Mouse (Mus musculus): ENCODE measurements at regions not wholly inside any gene's neighbourhood (a gene's known extent, or its start where the extent isn't known, plus 50 kb on each side); places are given as distances from the start of the nearest gene placed in this dataset.

GRCm38 (mm10) chr8:126751416-126752140, 157.8 kb upstream of the Irf2bp2 start:
- ATAC-seq (ENCODE audit: insufficient number of reproducible peaks, low FRiP score, low TSS enrichment, low read depth) = no peak
- Histone ChIP-seq H3K27me3 (ENCODE audit: control insufficient read depth, insufficient read depth, low read length) (no peaks in the 10 kb centered on the region), H3K4me2 (ENCODE audit: low read depth, severe bottlenecking) (no peak overlapping the region), H3K27ac (replicated peaks; ENCODE audit: low read depth, low read length) (no peak overlapping the region), H3K9me3 (ENCODE audit: control insufficient read depth, low read length) (no peaks in the 10 kb centered on the region), H3K4me3 (ENCODE audit: low read depth, low read length) (no peak overlapping the region), H3K9ac (ENCODE audit: low read length) (no peak overlapping the region), H3K36me3 (ENCODE audit: control insufficient read depth, insufficient read depth, low read length) (no peaks in the 10 kb centered on the region), H3K4me1 (ENCODE audit: control insufficient read depth, insufficient read depth, low read length) (peaks cover 6% of the 10 kb centered on the region; the same call in 1 of the 2 replicates)
- 46% methylated on average over 6 of the region's 6 CpGs for WGBS
- DNase-seq (ENCODE audit: low spot score) = no peak

GRCm38 (mm10) chr8:126745992-126746775, 152.4 kb upstream of the Irf2bp2 start:
- Histone ChIP-seq H3K27me3 (ENCODE audit: control insufficient read depth, insufficient read depth, low read length) (no peaks in the 10 kb centered on the region), H3K4me2 (ENCODE audit: low read depth, severe bottlenecking) (no peak overlapping the region), H3K9me3 (ENCODE audit: control insufficient read depth, low read length) (no peaks in the 10 kb centered on the region), H3K4me3 (ENCODE audit: low read depth, low read length) (no peak overlapping the region), H3K4me1 (ENCODE audit: control insufficient read depth, insufficient read depth, low read length) (peaks cover 12% of the 10 kb centered on the region; the same call in 1 of the 2 replicates), H3K9ac (ENCODE audit: low read length) (no peak overlapping the region), H3K27ac (replicated peaks; ENCODE audit: low read depth, low read length) (no peak overlapping the region), H3K36me3 (ENCODE audit: control insufficient read depth, insufficient read depth, low read length) (no peaks in the 10 kb centered on the region; the same call in 1 of the 2 replicates)
- WGBS = 61% methylated on average over 18 of the region's 18 CpGs
- DNase-seq (ENCODE audit: low spot score) (no peak), ATAC-seq (ENCODE audit: insufficient number of reproducible peaks, low FRiP score, low TSS enrichment, low read depth) (no peak)

DNA sequence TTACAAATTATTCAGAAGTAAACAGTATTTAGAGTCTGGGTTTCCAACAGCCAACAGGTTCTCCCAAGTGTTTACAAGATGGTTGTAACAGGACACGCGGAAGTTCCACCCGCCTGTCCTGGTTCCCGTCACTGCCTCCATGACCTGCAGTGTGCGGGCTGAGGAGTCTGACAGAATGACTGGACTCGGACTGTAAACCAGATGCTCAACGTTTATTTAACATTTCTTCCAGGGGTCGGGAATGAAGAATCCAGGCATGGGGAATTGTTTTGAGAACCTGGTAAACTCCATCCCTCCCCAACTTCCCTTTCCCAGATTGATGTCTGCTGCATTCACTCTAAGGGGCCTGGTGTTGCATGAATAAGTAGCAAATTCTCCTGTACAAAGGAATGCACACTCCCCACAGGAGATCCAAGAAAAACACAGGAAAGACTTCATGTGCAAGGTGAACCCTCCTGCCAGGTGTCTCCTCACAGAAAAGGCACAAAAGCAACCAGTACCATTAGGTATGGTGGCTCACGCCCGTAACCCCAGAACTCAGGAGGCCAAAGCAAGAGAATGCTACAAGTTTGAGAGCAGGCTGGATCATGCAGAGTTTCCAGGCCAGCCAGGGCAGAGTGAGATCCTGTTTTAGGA, 151.1 kb upstream of the Irf2bp2 start:
- ATAC-seq (ENCODE audit: insufficient number of reproducible peaks, low FRiP score, low TSS enrichment, low read depth) (no peak), DNase-seq (ENCODE audit: low spot score) (no peak)
- 42% methylated on average over 10 of the region's 10 CpGs for WGBS
- H3K27me3 ChIP-seq (ENCODE audit: control insufficient read depth, insufficient read depth, low read length) = no peaks in the 10 kb centered on the region
- H3K4me2 ChIP-seq (ENCODE audit: low read depth, severe bottlenecking) = no peak overlapping the region
- H3K9me3 ChIP-seq (ENCODE audit: control insufficient read depth, low read length) = no peaks in the 10 kb centered on the region
- H3K27ac ChIP-seq (replicated peaks; ENCODE audit: low read depth, low read length) = peak overlapping the region; percentile 15; the same call in 1 of the 2 replicates
- no peaks in the 10 kb centered on the region; the same call in 1 of the 2 replicates for H3K36me3 ChIP-seq (ENCODE audit: control insufficient read depth, insufficient read depth, low read length)
- no peak overlapping the region for H3K4me3 ChIP-seq (ENCODE audit: low read depth, low read length)
- H3K4me1 ChIP-seq (ENCODE audit: control insufficient read depth, insufficient read depth, low read length) = peaks cover 10% of the 10 kb centered on the region; the same call in 1 of the 2 replicates
- H3K9ac ChIP-seq (ENCODE audit: low read length) = no peak overlapping the region; the same call in 1 of the 2 replicates

GRCm38 (mm10) chr8:126743296-126743695, 149.5 kb upstream of the Irf2bp2 start:
- ATAC-seq (ENCODE audit: insufficient number of reproducible peaks, low FRiP score, low TSS enrichment, low read depth) (no peak), DNase-seq (ENCODE audit: low spot score) (no peak)
- no peak overlapping the region for H3K27ac ChIP-seq (replicated peaks; ENCODE audit: low read depth, low read length)
- no peaks in the 10 kb centered on the region for H3K9me3 ChIP-seq (ENCODE audit: control insufficient read depth, low read length)
- H3K4me1 ChIP-seq (ENCODE audit: control insufficient read depth, insufficient read depth, low read length) = peaks cover 10% of the 10 kb centered on the region; the same call in 1 of the 2 replicates
- no peaks in the 10 kb centered on the region; the same call in 1 of the 2 replicates for H3K36me3 ChIP-seq (ENCODE audit: control insufficient read depth, insufficient read depth, low read length)
- 75% methylated on average over 9 of the region's 9 CpGs for WGBS
- H3K27me3 ChIP-seq (ENCODE audit: control insufficient read depth, insufficient read depth, low read length) = no peaks in the 10 kb centered on the region
- H3K4me2 ChIP-seq (ENCODE audit: low read depth, severe bottlenecking) = no peak overlapping the region
- no peak overlapping the region for H3K9ac ChIP-seq (ENCODE audit: low read length)
- no peak overlapping the region for H3K4me3 ChIP-seq (ENCODE audit: low read depth, low read length)

DNA sequence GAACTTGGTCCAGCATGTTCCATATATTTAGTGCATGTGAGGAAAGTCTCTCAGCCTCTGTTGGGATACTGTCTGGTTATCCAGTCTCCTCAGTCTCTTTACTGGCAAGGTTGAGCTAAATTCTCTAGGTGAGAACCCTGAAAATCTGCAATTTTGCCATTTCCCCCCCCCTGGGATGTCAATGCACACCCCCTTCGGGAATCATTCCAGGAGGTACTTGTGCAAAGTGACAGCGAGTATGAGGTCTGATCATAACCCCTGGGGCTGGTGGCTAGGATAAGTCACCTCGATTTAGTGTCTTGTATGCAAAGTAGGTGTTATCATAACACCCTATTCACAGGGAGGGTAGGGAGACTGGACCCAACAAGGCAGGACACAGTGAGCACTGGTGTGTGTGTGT, 148.3 kb upstream of the Irf2bp2 start:
- no peak overlapping the region for H3K4me3 ChIP-seq (ENCODE audit: low read depth, low read length)
- H3K4me1 ChIP-seq (ENCODE audit: control insufficient read depth, insufficient read depth, low read length) = peaks cover 10% of the 10 kb centered on the region; the same call in 1 of the 2 replicates
- ATAC-seq (ENCODE audit: insufficient number of reproducible peaks, low FRiP score, low TSS enrichment, low read depth) = no peak
- no peaks in the 10 kb centered on the region; the same call in 1 of the 2 replicates for H3K36me3 ChIP-seq (ENCODE audit: control insufficient read depth, insufficient read depth, low read length)
- no peak for DNase-seq (ENCODE audit: low spot score)
- no peak overlapping the region for H3K9ac ChIP-seq (ENCODE audit: low read length)
- H3K27me3 ChIP-seq (ENCODE audit: control insufficient read depth, insufficient read depth, low read length) = no peaks in the 10 kb centered on the region
- H3K4me2 ChIP-seq (ENCODE audit: low read depth, severe bottlenecking) = no peak overlapping the region
- no peaks in the 10 kb centered on the region for H3K9me3 ChIP-seq (ENCODE audit: control insufficient read depth, low read length)
- WGBS = 91% methylated on average over 3 of the region's 3 CpGs
- H3K27ac ChIP-seq (replicated peaks; ENCODE audit: low read depth, low read length) = no peak overlapping the region

DNA sequence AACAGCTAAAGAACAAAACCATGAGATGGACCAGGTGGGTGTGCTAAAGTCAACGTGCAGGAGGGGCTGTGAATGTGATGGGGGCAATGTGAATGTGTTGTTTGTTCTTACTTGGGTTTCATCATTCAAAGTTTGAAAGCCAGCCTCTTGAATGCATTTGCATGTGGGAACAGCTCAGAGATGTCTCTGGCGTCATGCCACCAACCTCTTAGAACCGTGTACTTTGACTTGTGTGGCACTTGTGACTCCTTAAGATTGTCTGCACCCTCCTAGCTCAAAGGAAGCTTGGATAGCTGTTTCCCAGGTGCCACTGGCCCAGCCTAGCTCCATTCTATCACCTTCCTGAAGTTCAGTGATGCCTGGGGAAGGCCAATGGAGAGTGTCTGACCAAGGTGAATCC, 147.2 kb upstream of the Irf2bp2 start:
- ATAC-seq (ENCODE audit: insufficient number of reproducible peaks, low FRiP score, low TSS enrichment, low read depth) = no peak
- H3K27ac ChIP-seq (replicated peaks; ENCODE audit: low read depth, low read length) = no peak overlapping the region
- no peak overlapping the region for H3K9ac ChIP-seq (ENCODE audit: low read length)
- WGBS = 85% methylated on average over 3 of the region's 3 CpGs
- no peak overlapping the region for H3K4me2 ChIP-seq (ENCODE audit: low read depth, severe bottlenecking)
- no peak for DNase-seq (ENCODE audit: low spot score)
- H3K4me1 ChIP-seq (ENCODE audit: control insufficient read depth, insufficient read depth, low read length) = peaks cover 11% of the 10 kb centered on the region
- no peaks in the 10 kb centered on the region for H3K9me3 ChIP-seq (ENCODE audit: control insufficient read depth, low read length)
- H3K36me3 ChIP-seq (ENCODE audit: control insufficient read depth, insufficient read depth, low read length) = no peaks in the 10 kb centered on the region; the same call in 1 of the 2 replicates
- H3K27me3 ChIP-seq (ENCODE audit: control insufficient read depth, insufficient read depth, low read length) = no peaks in the 10 kb centered on the region
- no peak overlapping the region for H3K4me3 ChIP-seq (ENCODE audit: low read depth, low read length)

- H3K27ac ChIP-seq (replicated peaks; ENCODE audit: low read depth, low read length) = no peak overlapping the region
- WGBS = 78% methylated on average over 10 of the region's 10 CpGs
- no peaks in the 10 kb centered on the region for H3K9me3 ChIP-seq (ENCODE audit: control insufficient read depth, low read length)
- ATAC-seq (ENCODE audit: insufficient number of reproducible peaks, low FRiP score, low TSS enrichment, low read depth) (no peak), DNase-seq (ENCODE audit: low spot score) (no peak)
- H3K4me2 ChIP-seq (ENCODE audit: low read depth, severe bottlenecking) = no peak overlapping the region
- H3K9ac ChIP-seq (ENCODE audit: low read length) = no peak overlapping the region
- H3K36me3 ChIP-seq (ENCODE audit: control insufficient read depth, insufficient read depth, low read length) = no peaks in the 10 kb centered on the region; the same call in 1 of the 2 replicates
- peaks cover 16% of the 10 kb centered on the region for H3K4me1 ChIP-seq (ENCODE audit: control insufficient read depth, insufficient read depth, low read length)
- no peaks in the 10 kb centered on the region for H3K27me3 ChIP-seq (ENCODE audit: control insufficient read depth, insufficient read depth, low read length)
- no peak overlapping the region for H3K4me3 ChIP-seq (ENCODE audit: low read depth, low read length)
Measured at GRCm38 (mm10) chr8:126739768-126740167, 146.0 kb upstream of the Irf2bp2 start.

DNA sequence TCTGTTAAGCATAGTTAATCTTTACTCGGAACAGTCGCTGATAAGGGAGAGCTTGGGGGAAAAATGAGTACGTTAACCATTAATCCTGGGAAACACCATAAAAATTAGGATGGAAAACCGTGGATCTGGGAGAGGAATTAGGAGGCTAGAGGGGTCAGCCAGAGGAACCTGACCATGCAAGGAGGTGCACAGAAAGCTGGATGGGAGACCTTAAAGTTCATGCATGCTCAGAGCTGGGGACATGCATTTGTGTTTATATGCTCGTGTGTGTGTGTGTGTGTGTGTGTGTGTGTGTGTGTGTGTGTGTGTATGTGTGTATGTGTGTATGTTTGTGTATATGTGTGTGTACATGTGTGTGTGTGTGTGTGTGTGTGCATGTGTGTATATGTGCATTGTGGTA, 143.2 kb upstream of the Irf2bp2 start:
- H3K36me3 ChIP-seq (ENCODE audit: control insufficient read depth, insufficient read depth, low read length) = no peaks in the 10 kb centered on the region
- no peaks in the 10 kb centered on the region for H3K9me3 ChIP-seq (ENCODE audit: control insufficient read depth, low read length)
- 57% methylated on average over 5 of the region's 5 CpGs for WGBS
- peaks cover 19% of the 10 kb centered on the region for H3K4me1 ChIP-seq (ENCODE audit: control insufficient read depth, insufficient read depth, low read length)
- H3K4me3 ChIP-seq (ENCODE audit: low read depth, low read length) = no peak overlapping the region
- ATAC-seq (ENCODE audit: insufficient number of reproducible peaks, low FRiP score, low TSS enrichment, low read depth) (no peak), DNase-seq (ENCODE audit: low spot score) (no peak)
- H3K27me3 ChIP-seq (ENCODE audit: control insufficient read depth, insufficient read depth, low read length) = no peaks in the 10 kb centered on the region
- no peak overlapping the region for H3K4me2 ChIP-seq (ENCODE audit: low read depth, severe bottlenecking)
- no peak overlapping the region for H3K9ac ChIP-seq (ENCODE audit: low read length)
- no peak overlapping the region for H3K27ac ChIP-seq (replicated peaks; ENCODE audit: low read depth, low read length)
